8 mouse cellular contexts compared by ENCODE assay signal in genomic region chr9:33095654-33096053, GRCm38 (mm10).
DNase-seq lines count a peak whose midpoint lies in the region; ATAC-seq and TF ChIP-seq lines count a peak whose summit lies in the region.

No protein-coding gene starts in this region.

- intact Hi-C loops in gastrocnemius, adult 2 months (cut with DNase I) = loop anchor here (1.0 to 10.0 kb wide), 4 partner anchors 155 to 689 kb away; no protein-coding TSS in a partner anchor

- H3K4me3 ChIP-seq in cerebellum, adult 2 months (replicated peaks; ENCODE audit: insufficient read depth, low read depth, low read length) = no peak overlapping the region
- H3K4me3 ChIP-seq in gastrocnemius, adult 2 months = no peak overlapping the region
- no peak overlapping the region for H3K4me3 ChIP-seq in lung, postnatal 0 days (ENCODE audit: low read depth, low read length)

- H3K4me1 ChIP-seq in cerebellum, adult 2 months (ENCODE audit: control insufficient read depth, insufficient read depth, low read length) = no peaks in the 10 kb centered on the region
- H3K4me1 ChIP-seq in lung, postnatal 0 days (ENCODE audit: insufficient read depth, low read depth, low read length) = no peaks in the 10 kb centered on the region

- WGBS in cerebellum, adult 2 months = 0% methylated on average over 3 of the region's 3 CpGs
- WGBS in large intestine, adult 2 months = 1% methylated on average over 3 of the region's 3 CpGs
- 2% methylated on average over 3 of the region's 3 CpGs for WGBS in lung, postnatal 0 days

- no peaks in the 10 kb centered on the region for H3K36me3 ChIP-seq in lung, postnatal 0 days (ENCODE audit: insufficient read depth, low read length)

- TF ChIP-seq POLR2A in cerebellum, adult 2 months (IDR thresholded peaks at IDR 0.05; ENCODE audit: borderline replicate concordance, insufficient read depth, low read length) = no peak

- H3K27me3 ChIP-seq in cerebellum, adult 2 months (ENCODE audit: control insufficient read depth, insufficient read depth, low read length) = no peaks in the 10 kb centered on the region
- no peaks in the 10 kb centered on the region for H3K27me3 ChIP-seq in lung, postnatal 0 days (replicated peaks; ENCODE audit: insufficient read depth, low read length)

- no peak for ATAC-seq in lung, postnatal 0 days

- H3K9me3 ChIP-seq in lung, postnatal 0 days (ENCODE audit: low read length) = no peaks in the 10 kb centered on the region

- H3K4me2 ChIP-seq in lung, postnatal 0 days (replicated peaks; ENCODE audit: low read depth, low read length) = no peak overlapping the region

- peak; percentile 44; the same call in 1 of the 2 replicates for TF ChIP-seq CTCF in cerebellum, adult 2 months (IDR thresholded peaks at IDR 0.05; ENCODE audit: borderline replicate concordance, insufficient read depth, low read depth, low read length)
- TF ChIP-seq CTCF in gastrocnemius, adult 2 months (IDR thresholded peaks at IDR 0.05) = peak; percentile 84
- TF ChIP-seq CTCF in lung, postnatal 0 days (IDR thresholded peaks at IDR 0.05) = peak; percentile 84

- H3K9ac ChIP-seq in lung, postnatal 0 days (replicated peaks; ENCODE audit: low read depth) = no peak overlapping the region

- no peak for TF ChIP-seq EP300 in lung, postnatal 0 days (IDR thresholded peaks at IDR 0.05)

- DNase-seq in A20 (ENCODE audit: low read depth, low spot score) (peak; percentile 80), ES-CJ7 (ENCODE audit: low read depth, low spot score) (peak; percentile 50)
- peak; percentile 37 to 57 for DNase-seq in cerebellum, adult 2 months
- DNase-seq in gastrocnemius, adult 2 months = peak; percentile 63
- DNase-seq in large intestine, adult 2 months (ENCODE audit: low read depth, low spot score) = peak; percentile 27
- peak; percentile 79 for DNase-seq in lung, postnatal 0 days (ENCODE audit: low spot score)
- peak; percentile 84 to 85 for DNase-seq in right cerebral cortex, adult 2 months (ENCODE audit: low spot score in 2 of 2)
- peak; percentile 31 for DNase-seq in yolk sac, embryonic 10.5 days (ENCODE audit: low spot score)

- H3K27ac ChIP-seq in cerebellum, adult 2 months (ENCODE audit: insufficient read depth, low read length) = no peak overlapping the region
- H3K27ac ChIP-seq in gastrocnemius, adult 2 months = no peak overlapping the region
- no peak overlapping the region for H3K27ac ChIP-seq in lung, postnatal 0 days (ENCODE audit: low read length)

Comparison
In these comparisons a context has a peak if more than half of its experiments do, and no peak if none do; other contexts are left out.
1. DNase-seq: peak in every context shown above with its lines; median percentile 84 in right cerebral cortex, adult 2 months; 80 in A20; 79 in lung, postnatal 0 days; 63 in gastrocnemius, adult 2 months; 50 in ES-CJ7; 47 in cerebellum, adult 2 months; 31 in yolk sac, embryonic 10.5 days; 27 in large intestine, adult 2 months.